Mouse (Mus musculus) cerebellum, postnatal 25 days (tissue): ENCODE data around the gene Pcnx3.

Source experiments
- DNase-seq, 2 experiments: peaks; one replicate each; pipeline ENCODE4 v3.0.0; 2021; ENCODE audit warnings: mixed read lengths in 2 of 2

The Pcnx3 gene

DNA sequence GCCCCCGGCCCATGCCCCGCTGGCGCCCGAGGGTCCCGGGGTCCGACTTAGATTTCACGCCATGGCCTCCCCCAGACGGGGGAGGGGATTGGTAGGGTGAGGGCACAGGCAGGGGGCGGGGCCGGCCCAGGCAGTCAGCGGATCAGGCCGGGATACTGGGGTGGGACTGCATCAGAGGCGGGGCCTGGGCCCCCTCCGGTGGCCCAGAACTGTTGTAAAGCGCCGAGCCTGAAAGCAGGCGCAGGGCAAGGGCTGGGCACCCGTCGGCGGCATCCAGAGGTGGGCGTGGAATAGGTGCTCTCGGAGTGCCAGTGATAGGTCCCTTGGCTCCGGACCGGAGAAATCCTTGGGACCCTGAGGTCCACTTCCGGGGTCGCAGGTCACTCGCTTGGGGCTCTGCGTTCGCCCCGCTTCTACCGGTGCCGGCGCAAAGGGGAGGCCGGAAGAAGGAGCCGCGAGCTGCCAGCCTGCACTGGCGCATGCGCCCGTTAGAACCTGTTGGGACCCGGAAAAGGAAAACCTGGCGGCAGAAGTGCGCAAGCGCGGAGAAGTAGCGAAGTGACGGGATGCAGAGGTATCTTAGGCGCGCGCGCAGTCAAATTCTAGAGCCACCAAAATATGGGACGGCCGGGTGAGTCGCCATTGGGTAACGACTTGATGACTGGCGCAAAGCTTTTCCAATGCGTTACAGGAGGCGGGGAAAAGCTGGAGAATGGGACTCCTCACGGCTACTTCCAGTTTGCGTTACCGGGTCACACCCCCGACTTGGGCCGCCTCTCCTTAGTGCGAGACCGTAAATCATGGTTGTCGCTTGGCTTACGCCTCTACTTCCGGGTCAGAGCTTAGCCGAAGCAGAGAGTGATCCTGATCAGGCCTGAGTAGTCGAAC, at the start of gene Pcnx3, which contains the start of gene Map3k11:
TSS of gene Pcnx3 (minus strand) at position 709 of the 888 bp plus-strand sequence.
TSS of gene Map3k11 (plus strand) at position 543 of the 888 bp plus-strand sequence.
- peak; percentile 97 to 98 for DNase-seq

- no peak for DNase-seq
Observed at GRCm38 (mm10) chr19:5734325-5734724, 45.6 kb upstream of the Pcnx3 start.

GRCm38 (mm10) chr19:5731264-5731978, 42.7 kb upstream of the Pcnx3 start:
- DNase-seq, result peak; percentile 93 to 96

GRCm38 (mm10) chr19:5730314-5731186, 41.8 kb upstream of the Pcnx3 start:
- peak; percentile 50 to 66 for DNase-seq

GRCm38 (mm10) chr19:5729444-5729815, 40.7 kb upstream of the Pcnx3 start, which contains the start of gene Fam89b:
TSS of gene Fam89b (minus strand) at chr19:5729653.
- peak; percentile 85 to 92 for DNase-seq

GRCm38 (mm10) chr19:5728631-5729443, 40.1 kb upstream of the Pcnx3 start:
- peak; percentile 51 to 78 for DNase-seq

- DNase-seq, result peak; percentile 90 to 92
Observed at GRCm38 (mm10) chr19:5727701-5728100, 39.0 kb upstream of the Pcnx3 start.

DNA sequence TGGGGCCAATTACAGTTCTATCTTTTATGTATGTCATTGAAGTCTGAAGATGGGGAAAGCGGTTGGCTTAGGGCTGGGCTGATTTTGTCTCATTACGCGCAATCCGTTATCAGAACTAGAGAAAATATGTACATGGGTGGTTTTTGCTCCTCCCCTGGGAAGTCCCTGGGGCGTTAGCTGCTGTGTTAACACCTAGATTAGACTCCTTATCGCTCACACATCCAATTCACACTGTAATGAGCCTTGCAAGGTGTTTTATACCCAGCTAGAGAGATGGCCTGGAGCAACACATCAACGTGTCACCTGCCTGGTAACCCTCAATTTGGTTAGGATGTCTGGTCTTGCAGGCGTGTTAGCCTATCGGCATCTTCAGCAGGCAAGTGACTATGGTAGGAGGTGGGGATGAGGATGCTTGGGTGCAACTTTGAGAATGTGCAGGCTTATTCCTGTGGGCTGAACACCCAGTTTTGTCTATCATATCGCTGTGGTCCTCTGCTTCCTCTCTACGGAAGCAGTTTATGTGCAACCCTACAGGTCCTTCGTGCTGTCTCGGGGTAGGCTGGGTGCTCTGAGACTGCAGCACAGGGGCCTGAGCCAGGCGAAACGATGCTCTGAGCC, 38.4 kb upstream of the Pcnx3 start:
- no peak for DNase-seq

- peak in 1 of 2 experiments; percentile 68 for DNase-seq
Observed at GRCm38 (mm10) chr19:5725767-5726515, 37.2 kb upstream of the Pcnx3 start, which contains the start of gene Ehbp1l1. TSS of gene Ehbp1l1 (minus strand) at chr19:5726317.

DNA sequence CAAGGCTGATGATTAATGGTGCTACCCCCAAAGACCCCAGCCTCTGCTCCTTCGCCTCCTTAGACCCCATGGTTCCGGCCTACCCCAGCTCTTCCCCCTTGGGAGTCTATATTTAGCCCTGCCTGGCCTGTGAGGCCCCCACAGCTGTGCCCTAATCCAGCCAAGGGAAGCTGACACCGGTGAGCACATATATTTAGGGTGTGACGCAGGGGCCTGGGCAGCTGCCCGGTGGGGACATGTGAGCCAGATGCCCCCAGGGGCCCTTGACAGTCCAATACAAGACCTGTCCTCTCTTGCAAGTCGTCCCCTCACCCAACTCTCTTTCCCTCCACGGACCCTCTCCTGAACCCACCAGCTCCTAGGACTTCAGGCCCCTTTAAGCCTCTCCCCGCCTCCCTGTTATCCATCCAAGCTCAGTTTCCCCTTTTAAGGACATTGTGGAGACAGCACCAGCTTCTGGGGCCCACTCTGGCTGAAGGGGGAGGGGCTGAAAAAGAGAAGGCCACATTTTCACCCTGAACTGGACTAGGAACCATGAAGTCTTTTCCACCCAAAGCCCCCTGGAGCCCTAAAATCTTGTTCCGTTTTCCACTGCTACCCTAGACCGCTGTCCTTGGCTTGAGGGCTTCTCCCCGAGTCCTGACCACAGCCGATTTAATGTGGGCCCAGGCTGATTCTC, 36.5 kb upstream of the Pcnx3 start:
- DNase-seq, result no peak

DNA sequence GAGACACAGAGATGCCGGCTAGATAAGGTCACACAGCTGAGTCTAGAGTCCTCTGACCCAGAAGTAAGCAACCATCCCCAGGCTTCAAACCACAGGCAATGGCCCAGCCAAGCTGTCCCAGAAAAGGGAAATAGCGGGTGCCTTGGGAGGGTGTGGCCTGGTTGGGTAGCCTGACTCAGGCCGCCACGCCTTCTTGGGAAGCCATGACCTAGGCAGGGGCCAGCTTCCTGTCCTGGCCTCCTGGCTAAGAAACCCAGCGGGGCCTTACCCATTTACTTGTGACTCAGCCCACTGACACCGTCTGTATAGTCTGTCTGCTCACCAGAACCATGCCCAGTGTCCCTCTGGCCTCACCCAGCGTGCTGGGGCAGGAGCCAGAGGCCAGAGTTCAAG, 35.8 kb upstream of the Pcnx3 start:
- no peak for DNase-seq

DNA sequence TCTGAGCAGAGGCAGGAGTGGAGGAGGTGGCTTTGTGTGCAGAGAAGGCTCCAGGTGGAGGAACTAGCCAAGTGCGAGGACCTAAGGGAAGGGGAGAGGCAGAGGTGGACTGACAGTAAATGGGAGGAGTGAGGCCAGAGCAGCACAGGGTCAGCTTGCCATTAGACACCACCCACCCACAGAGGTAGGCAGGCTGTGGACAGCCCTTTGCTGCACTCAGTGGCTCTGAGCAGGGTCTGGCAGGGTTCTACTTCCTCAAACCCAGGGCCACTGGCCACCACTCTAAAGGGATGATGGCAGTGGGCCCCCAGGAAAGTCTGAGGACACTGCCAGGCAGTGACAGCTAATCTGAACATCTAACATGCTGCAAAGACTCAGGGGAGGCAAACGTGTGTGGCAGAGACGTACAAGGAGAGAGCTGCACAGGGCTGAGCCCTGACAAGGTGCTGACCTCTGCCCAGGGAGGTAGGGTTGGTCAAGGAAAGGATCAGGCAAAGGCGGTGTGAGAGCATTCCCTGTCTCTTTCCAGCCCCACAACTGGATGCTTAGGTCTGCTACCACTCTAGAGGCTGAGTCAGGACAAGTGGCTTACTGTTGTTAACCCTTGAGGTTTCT, 35.3 kb upstream of the Pcnx3 start:
- no peak for DNase-seq

GRCm38 (mm10) chr19:5722848-5723425, 34.2 kb upstream of the Pcnx3 start:
- no peak for DNase-seq

DNA sequence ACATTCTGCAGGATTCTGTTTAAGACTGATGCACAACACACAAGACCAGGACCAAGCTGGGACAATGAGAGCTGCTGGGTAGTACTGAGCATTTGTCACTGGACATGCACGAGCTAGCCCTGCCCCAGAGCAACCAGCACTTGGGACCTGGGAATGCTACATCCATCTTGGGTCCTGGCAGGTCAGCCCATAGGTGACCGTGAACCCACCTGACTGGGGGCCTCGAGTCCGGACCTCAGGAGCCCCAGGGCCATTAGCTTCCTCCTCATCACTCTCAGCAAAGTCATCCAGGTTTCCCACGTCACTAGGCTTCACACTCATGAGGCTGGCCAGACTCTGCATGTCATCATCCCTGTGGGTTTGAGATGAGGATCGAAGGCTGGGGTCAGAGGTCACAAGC, 32.5 kb upstream of the Pcnx3 start:
- DNase-seq, result no peak

- DNase-seq, result peak in 1 of 2 experiments; percentile 48
Observed at GRCm38 (mm10) chr19:5716955-5717354, 28.2 kb upstream of the Pcnx3 start.

DNA sequence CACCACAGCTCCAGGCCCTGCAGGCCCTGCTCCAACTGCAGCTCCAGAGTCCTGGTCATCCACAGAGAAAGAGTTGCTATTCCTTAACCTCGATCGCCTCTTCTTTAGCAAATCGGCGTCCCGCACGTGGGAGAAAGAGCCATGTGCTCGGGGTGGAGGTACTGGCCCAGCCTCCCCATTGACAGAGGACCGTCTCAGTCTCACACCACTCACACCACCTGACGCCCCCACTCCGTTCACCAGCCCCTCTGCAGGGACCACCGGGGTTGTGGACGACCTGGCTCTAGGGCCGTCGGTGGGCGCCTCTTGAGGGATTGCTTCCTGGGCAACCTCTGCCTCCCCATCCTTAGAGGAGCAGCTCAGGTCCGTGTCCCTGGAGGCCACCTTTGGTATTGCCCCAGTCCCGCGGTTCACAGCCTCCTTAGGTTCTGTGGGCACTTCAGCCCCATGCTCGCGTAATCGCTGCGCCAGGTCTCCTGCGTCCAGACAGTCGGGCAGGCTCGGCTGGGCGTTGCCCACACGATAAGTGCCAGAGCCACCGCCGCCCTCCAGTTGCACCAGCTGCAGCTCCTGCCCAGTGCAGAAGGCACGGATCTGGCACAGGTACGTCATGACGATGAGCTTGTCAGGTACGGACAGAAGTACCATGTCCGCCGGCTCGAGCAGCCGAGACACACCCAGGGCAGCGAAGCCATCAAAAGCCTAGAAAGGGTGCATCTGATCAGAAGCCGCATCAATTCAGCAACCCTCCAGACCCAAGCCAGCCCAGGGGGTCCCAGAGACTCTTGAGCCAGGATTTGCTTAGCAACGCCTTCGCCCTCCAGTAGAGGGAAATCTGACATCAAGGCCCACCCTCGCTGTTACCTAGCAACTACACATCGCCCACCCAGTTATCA, 27.3 kb upstream of the Pcnx3 start:
- peak; percentile 65 to 75 for DNase-seq

- no peak for DNase-seq
Observed at GRCm38 (mm10) chr19:5713730-5714129, 25.0 kb upstream of the Pcnx3 start.

- no peak for DNase-seq
Observed at GRCm38 (mm10) chr19:5713255-5713654, 24.5 kb upstream of the Pcnx3 start.
